Mouse (Mus musculus): Measurements from ENCODE around the gene Adamts5.

DNA sequence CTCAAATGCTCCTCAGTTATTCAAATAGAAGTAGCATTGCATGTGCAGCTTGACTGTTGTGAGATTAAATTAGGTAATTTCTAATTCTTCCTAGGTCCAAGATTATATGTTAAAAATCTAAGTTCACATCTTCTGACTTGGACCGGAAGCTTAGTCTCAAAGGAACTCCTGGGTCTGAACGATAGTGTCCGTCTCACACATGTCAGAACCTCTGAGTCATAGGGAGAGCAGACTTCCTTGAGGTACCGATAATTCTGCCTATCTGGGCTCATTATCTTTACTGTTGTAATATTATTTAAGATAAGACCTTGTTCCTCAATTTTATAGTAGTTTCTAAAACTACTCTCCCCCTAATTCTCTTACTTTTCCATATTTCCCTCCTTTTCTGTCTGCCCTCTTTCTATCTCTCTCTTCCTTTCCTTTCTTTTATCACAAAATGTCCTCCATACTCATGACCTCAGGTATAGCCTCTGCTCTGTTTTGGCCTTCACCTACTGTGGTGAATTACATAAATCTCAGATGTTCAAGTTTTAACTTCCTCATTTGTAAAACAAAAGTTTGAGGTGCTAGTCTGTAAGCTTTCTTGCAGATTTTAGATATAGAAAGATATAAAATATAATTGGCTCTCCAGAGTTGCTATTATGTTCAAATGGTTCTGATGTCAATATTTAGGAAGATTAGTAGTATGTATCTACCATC is 36.8 kb downstream of the Adamts5 start:
- TF ChIP-seq CTCF (conservative IDR thresholded peaks at IDR 0.05; ENCODE audit: low read length) (no peak), POU5F1 (IDR thresholded peaks at IDR 0.05; ENCODE audit: borderline replicate concordance, low read length) (no peak), NANOG (IDR thresholded peaks at IDR 0.05; ENCODE audit: borderline replicate concordance, low read length) (no peak)

Measured in E14TG2a.4 (cell line).